Mouse (Mus musculus): ENCODE results near the gene Cyp4a10.
A peak's percentile ranks its signal among the peaks of the same experiment; 100 is the strongest.
"Not testable (repeated sequence)": the region's sequence is repeated elsewhere in the genome, so short reads cannot be mapped to it uniquely, and the experiment has no call there.

Gene Cyp4a10

GRCm38 (mm10) chr4:115518000-115518399 is at the start of gene Cyp4a10:
TSS of gene Cyp4a10 (plus strand) at chr4:115518264.
- not testable (repeated sequence) for DNase-seq (ENCODE audit: low spot score in 2 of 2)

- not testable (repeated sequence) for DNase-seq (ENCODE audit: low spot score in 2 of 2)
Observed at GRCm38 (mm10) chr4:115473585-115473984, 44.5 kb upstream of the Cyp4a10 start.

DNA sequence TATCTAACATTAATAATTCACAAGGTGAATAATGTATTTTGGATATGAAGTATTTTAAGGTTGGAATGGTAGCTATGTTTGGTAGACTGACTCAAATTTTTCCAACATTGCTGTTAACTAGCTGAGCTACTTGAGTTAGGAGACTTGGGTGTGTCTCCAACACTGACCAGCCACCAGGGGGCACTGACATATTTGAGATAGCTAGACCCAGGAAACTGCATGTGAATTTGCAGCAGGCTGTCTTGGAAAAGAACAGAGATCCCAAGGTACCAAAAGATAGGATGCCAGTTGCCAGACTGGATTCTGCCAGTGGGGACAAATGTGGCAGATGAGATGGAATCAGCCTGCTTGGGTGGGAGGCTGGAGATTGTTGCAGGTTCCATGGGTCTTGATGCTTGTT is 42.0 kb upstream of the Cyp4a10 start:
- DNase-seq (ENCODE audit: low spot score in 2 of 2): not testable (repeated sequence)

- DNase-seq (ENCODE audit: low spot score in 2 of 2): no peak
Observed at GRCm38 (mm10) chr4:115481006-115481652, 36.9 kb upstream of the Cyp4a10 start.

DNA sequence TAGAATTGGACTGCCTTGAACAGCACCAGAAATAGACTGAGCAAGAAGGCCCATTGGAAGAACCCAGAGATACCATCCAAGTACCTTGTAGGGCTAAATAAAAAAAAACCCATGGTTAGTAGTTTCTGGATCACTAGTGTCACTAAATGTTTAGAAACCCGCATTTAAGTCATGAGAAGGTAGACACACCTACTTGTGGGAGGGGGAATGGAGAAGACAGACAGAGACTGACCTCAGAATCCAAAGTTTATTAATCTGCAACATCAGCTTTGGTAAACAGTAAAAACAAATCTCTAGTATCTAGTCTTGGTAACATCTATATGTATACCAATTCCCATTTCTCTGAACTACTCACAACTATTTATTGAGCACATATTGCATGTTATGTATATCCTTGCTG is 22.1 kb upstream of the Cyp4a10 start, which contains the start of gene Cyp4a14:
TSS of gene Cyp4a14 (minus strand) at position 142 of the 400 bp plus-strand sequence.
- no peak for DNase-seq (ENCODE audit: low spot score in 2 of 2)

DNA sequence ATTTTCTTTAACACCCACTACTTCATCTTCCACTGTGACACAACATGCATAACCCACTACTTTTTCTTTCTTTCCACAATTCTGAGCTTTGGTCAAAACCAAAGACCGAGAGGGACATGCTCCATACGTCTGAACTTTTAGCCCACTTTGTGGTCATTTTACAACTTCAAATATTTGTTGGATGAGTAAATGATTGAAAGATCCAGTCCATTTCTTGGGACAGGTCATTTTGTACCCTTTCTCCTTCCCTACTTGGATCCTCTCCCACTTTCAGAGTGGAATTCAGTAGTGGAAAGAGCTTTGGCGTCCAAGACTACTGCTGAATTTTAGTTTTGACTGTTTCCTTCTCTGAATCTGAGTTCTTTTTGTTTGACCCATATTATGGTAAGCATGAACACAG is 20.6 kb upstream of the Cyp4a10 start:
- DNase-seq (ENCODE audit: low spot score in 2 of 2): no peak

DNA sequence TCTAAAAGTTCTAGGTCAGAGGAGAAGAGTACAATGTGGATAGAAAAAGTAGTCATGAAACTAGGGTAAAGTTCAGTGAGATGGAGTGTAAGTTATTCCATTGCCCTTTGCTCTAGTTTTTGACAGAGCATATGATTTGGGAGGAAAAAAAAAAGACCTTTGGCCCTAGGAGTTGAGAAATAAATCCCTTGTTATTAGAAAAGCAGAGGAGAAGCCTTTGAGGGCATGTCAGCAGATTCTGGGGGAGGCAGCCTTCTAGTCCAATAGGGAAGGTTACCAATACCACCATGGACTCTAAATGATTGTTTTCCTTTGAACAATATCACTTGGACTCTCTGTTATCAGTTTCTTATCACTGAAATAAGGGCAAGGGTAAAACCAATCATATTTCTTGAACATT is 4.1 kb upstream of the Cyp4a10 start:
- not testable (repeated sequence) for DNase-seq (ENCODE audit: low spot score in 2 of 2)

- DNase-seq (ENCODE audit: low spot score in 2 of 2): no peak
Observed at GRCm38 (mm10) chr4:115519444-115519843, 1.4 kb downstream of the Cyp4a10 start.

GRCm38 (mm10) chr4:115521766-115522165 is 3.7 kb downstream of the Cyp4a10 start:
- DNase-seq (ENCODE audit: low spot score in 2 of 2): no peak

- no peak for DNase-seq (ENCODE audit: low spot score in 2 of 2)
Observed at GRCm38 (mm10) chr4:115545101-115545500, 27.0 kb downstream of the Cyp4a10 start.

- DNase-seq (ENCODE audit: low spot score in 2 of 2): no peak
Observed at GRCm38 (mm10) chr4:115546141-115546828, 28.2 kb downstream of the Cyp4a10 start.

GRCm38 (mm10) chr4:115552726-115553125 is 34.7 kb downstream of the Cyp4a10 start:
- DNase-seq (ENCODE audit: low spot score in 2 of 2): no peak

DNA sequence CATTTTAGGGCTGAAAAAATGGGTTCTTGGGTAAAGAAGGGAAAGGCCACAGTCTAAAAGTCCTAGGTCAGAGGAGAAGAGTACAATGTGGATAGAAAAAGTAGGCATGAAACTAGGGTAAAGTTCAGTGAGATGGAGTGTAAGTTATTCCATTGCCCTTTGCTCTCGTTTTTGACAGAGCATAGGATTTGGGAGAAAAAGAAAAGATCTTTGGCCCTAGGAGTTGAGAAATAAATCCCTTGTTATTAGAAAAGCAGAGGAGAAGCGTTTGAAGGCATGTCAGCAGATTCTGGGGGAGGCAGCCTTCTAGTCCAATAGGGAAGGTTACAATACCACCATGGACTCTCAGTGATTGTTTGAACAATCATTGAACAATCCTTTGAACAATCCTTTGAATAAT is 37.4 kb downstream of the Cyp4a10 start:
- no peak for DNase-seq (ENCODE audit: low spot score in 2 of 2)

DNA sequence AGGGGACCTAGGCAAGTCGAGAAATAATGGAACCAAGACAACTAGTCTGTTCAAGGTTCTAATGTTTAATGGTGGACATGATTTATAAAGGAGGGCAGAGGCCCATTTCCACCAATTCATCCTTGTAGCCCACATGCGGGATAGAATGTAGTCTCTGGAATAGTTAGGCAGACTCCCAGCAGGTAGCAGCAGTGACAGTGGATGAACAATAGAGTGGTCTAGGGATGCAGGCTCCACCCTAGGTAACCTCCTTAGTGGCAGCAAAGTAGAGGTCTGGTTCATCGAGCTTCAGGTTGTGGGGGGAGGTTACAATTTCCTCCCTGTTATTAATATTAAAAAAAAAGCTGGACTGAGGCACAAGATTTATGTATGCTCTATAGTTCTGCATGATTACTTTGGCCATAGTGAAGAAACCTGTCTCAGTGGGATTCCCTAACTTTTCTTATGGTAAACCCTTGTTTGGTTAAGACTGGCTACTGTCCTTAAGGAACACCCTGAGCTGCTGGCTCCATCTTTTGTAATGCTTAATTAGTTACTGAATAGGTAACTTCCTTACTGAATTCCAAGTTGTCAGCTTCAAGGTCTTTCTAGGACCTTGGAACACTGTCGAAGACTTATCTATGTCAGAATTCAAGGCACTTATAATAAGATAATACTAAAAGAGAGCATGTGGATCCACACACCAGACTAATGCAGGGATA is 39.9 kb downstream of the Cyp4a10 start:
- DNase-seq (ENCODE audit: low spot score in 2 of 2): no peak

- not testable (repeated sequence) for DNase-seq (ENCODE audit: low spot score in 2 of 2)
Observed at GRCm38 (mm10) chr4:115561236-115561635, 43.2 kb downstream of the Cyp4a10 start.

- no peak for DNase-seq (ENCODE audit: low spot score in 2 of 2)
Observed at GRCm38 (mm10) chr4:115563401-115563800, 45.3 kb downstream of the Cyp4a10 start, which contains the start of gene Cyp4a31. TSS of gene Cyp4a31 (plus strand) at chr4:115563649.

DNA sequence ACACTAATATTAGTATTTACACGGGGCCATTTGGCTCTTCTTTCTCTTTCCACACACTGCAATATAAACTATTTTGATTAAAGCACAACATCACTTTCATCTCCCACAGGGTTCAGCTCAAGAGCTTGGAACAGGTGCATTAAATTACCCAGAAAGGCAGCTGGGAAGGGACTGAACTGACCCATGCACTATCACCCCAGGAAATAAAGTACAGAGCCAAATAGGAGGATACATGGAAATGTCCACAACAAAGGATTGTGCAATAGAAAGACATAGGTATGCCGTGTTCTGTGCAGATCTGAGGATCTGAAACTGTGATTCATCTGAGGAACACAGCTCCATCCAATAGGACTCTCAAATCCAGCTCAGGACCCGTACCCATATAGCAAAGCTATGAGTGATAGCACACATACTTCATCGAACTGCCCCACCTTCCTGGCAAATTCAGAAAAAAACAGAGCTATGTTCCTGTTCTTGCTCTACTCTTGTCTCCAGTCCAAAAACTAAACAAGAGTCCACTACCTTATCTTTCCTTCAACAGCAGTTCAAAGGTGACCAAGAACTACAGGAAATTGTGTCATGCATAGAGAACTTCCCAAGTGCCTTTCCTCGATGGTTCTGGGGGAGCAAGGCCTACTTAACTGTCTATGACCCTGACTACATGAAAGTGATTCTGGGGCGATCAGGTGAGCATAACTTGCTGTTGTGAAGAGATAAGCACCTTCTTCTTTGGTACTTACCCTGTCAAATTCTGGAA is 46.6 kb downstream of the Cyp4a10 start:
- DNase-seq (ENCODE audit: low spot score in 2 of 2): not testable (repeated sequence)

GRCm38 (mm10) chr4:115575255-115575654 is 57.2 kb downstream of the Cyp4a10 start:
- DNase-seq (ENCODE audit: low spot score in 2 of 2): no peak

DNA sequence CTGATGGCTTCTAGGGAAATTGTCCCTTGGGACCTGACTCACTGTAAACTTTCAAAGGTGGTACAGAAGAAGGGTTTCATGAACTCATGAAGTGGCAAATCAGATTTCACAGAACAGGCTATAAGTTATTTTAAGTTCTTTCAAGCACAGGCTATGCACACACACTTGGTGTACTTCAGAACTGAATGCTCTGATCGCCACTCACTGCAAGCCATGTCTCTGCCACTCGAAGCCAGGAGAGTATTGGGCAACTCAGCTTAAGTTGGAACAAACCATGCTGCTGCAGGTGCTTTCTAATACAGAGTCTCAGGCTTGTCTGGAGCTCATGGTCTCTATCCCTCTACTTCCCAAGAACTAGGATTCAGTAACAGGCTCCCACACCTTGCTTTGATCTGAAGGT is 57.7 kb downstream of the Cyp4a10 start:
- DNase-seq (ENCODE audit: low spot score in 2 of 2): no peak

DNA sequence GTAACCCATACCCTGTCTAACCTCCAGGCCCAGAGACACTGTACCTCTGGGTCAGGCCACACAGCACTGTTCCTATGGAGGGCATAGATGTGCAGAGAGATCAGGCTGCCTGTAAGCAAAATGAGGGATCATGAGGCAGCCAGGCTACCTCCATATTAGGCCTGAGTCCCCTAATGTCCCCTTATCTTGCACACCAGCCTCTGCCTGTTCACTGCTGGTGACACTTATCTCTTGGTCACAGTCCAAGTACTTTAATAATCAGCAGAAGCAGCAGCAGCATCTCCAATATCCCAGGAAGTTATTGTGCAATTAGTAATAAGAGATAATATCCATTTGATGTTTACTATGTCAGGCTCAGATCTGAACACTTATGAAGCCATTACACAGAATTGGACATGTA is 65.0 kb downstream of the Cyp4a10 start:
- DNase-seq (ENCODE audit: low spot score in 2 of 2): peak in 1 of 2 experiments; percentile 44

Measured in spleen, postnatal 4 days (tissue).